Mouse (Mus musculus) heart, embryonic 13.5 days (tissue): ENCODE results near the gene Mndal. TPM values are rescaled to one million over a fixed set of nuclear protein-coding genes. Genes with fewer than 3 reads are reported as not detected.
"Not testable (repeated sequence)": the region's sequence is repeated elsewhere in the genome, so short reads cannot be mapped to it uniquely, and the experiment has no call there.

Source experiments
- ATAC-seq: fragments of 200-750 bp; cut with Nextera tagmentation; 2 replicates; pipeline ENCODE4 v1.8.0; 2017; ENCODE audit warnings: moderate TSS enrichment; ENCODE audit not compliant: insufficient number of reproducible peaks, low FRiP score, low TSS enrichment; ENCODE audit errors: extremely low read depth
- H3K27ac ChIP-seq: fragments of 300-500 bp; sonication (generic); replicated peaks from 2 replicates; pipeline ENCODE4 v1.5.1; 2015; ENCODE audit warnings: moderate library complexity, mild to moderate bottlenecking, inconsistent platforms
- H3K27me3 ChIP-seq: fragments of 300-500 bp; sonication (generic); replicated peaks from 2 replicates; pipeline ENCODE4 v1.6.1; 2015; ENCODE audit warnings: mild to moderate bottlenecking, inconsistent platforms
- H3K36me3 ChIP-seq: fragments of 300-500 bp; sonication (generic); 2 replicates; pipeline ENCODE4 v1.6.1; 2015; ENCODE audit warnings: mild to moderate bottlenecking, inconsistent platforms
- H3K4me1 ChIP-seq: fragments of 300-500 bp; sonication (generic); 2 replicates; pipeline ENCODE4 v1.6.1; 2015; ENCODE audit warnings: inconsistent platforms
- H3K4me2 ChIP-seq: fragments of 300-500 bp; sonication (generic); 2 replicates; pipeline ENCODE4 v1.6.1; 2015; ENCODE audit warnings: inconsistent platforms, mild to moderate bottlenecking, moderate library complexity
- H3K4me3 ChIP-seq: fragments of 300-500 bp; sonication (generic); 2 replicates; pipeline ENCODE4 v1.5.1; 2015; ENCODE audit warnings: moderate library complexity, mild to moderate bottlenecking, inconsistent platforms
- H3K9ac ChIP-seq: fragments of 300-500 bp; sonication (generic); 2 replicates; pipeline ENCODE4 v1.6.1; 2015; ENCODE audit warnings: inconsistent platforms, mild to moderate bottlenecking, moderate library complexity
- H3K9me3 ChIP-seq: fragments of 300-500 bp; sonication (generic); 2 replicates; pipeline ENCODE4 v1.6.1; 2016; ENCODE audit warnings: inconsistent platforms
- WGBS: fragments of 180-500 bp; shearing (Covaris S2); methylation state at CpG from one replicate; pipeline ENCODE4 v1.1.7; 2015; ENCODE audit warnings: mixed read lengths; 5-methylcytosine and 5-hydroxymethylcytosine counted together
- polyA plus RNA-seq: library from polyadenylated mRNA; unstranded; fragments of >200 nt; fragmentation: Nextera tagmentation; extraction: Ambion mirVana; gene quantifications from 2 replicates; pipeline ENCODE4 v1.2.1, GENCODE M21; 2015

Gene Mndal
- polyA plus RNA-seq, result 3.2 and 4.1 TPM in 2 replicates

- ATAC-seq, H3K36me3 ChIP-seq, H3K9ac ChIP-seq, H3K4me3 ChIP-seq, H3K27ac ChIP-seq, H3K4me2 ChIP-seq, H3K9me3 ChIP-seq, H3K4me1 ChIP-seq, H3K27me3 ChIP-seq: not testable (repeated sequence)
- 64% methylated on average over 3 of the region's 3 CpGs for WGBS
These were observed at the start of gene Mndal, which contains the start of gene Ifi203 for GRCm38 (mm10) chr1:173941924-173942779. TSS of gene Mndal (minus strand) at chr1:173942491. TSS of gene Ifi203 (minus strand) at chr1:173942672.

GRCm38 (mm10) chr1:173982694-173983305 lies 40.5 kb upstream of the Mndal start, which contains the start of gene Ifi202b:
TSS of gene Ifi202b (minus strand) at chr1:173982744.
- WGBS, result 80% methylated on average over 6 of the region's 6 CpGs
- not testable (repeated sequence) for ATAC-seq, H3K27me3 ChIP-seq, H3K27ac ChIP-seq, H3K4me1 ChIP-seq, H3K4me2 ChIP-seq, H3K36me3 ChIP-seq, H3K9ac ChIP-seq, H3K4me3 ChIP-seq, H3K9me3 ChIP-seq

DNA sequence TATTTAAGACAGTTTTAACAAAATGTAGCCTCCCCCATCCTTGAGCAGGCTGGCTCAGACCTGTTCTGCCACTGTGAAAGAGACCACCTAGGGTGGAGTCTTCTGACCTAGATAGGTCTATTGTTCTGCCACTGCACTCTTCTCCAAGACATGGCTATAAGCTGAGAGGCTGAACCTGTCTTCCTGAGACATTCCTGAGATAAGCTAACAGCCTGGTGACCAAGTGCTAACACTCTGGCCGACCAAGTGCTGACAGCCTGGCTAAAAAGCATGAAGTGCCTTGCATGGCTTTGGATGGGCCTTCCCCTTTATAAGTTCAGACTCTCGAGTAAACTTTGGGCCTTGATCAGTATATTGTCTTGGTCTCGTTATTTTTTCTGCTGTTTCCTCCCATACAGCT lies 38.7 kb upstream of the Mndal start:
- not testable (repeated sequence) for H3K4me2 ChIP-seq, H3K27ac ChIP-seq, H3K4me3 ChIP-seq, H3K9me3 ChIP-seq, H3K36me3 ChIP-seq, H3K27me3 ChIP-seq, H3K9ac ChIP-seq, H3K4me1 ChIP-seq, ATAC-seq
- WGBS, result 4% methylated on average over 3 of the region's 3 CpGs

DNA sequence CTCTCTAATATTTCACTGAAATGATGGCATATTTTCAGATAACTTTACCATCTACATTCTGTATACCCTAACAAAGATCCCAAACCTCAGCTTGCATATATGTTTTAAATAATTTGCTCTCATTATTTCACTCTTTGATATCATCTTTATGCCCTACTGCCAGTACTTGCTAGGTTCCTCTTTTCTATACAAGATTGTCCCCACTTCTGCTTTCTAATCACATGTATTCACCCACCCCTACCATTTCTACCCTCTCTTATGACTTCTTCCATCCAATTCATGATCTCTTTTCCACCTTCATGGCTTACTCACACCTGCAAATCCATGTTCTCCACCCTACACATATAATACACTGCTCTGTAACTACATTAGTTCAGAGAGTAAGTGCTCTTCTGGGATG lies 35.3 kb upstream of the Mndal start:
- H3K9me3 ChIP-seq, result no peaks in the 10 kb centered on the region
- no peaks in the 10 kb centered on the region for H3K27me3 ChIP-seq
- no peak for ATAC-seq
- no peak overlapping the region for H3K27ac ChIP-seq
- no peaks in the 10 kb centered on the region for H3K36me3 ChIP-seq
- H3K4me2 ChIP-seq, result no peak overlapping the region
- peaks cover 5% of the 10 kb centered on the region; the same call in 1 of the 2 replicates for H3K4me1 ChIP-seq
- no peak overlapping the region for H3K9ac ChIP-seq
- no peak overlapping the region for H3K4me3 ChIP-seq

GRCm38 (mm10) chr1:173973111-173973510 lies 30.8 kb upstream of the Mndal start:
- no peaks in the 10 kb centered on the region for H3K27me3 ChIP-seq
- H3K4me3 ChIP-seq, result no peak overlapping the region
- no peak overlapping the region for H3K9ac ChIP-seq
- H3K4me1 ChIP-seq, result no peaks in the 10 kb centered on the region
- no peaks in the 10 kb centered on the region for H3K9me3 ChIP-seq
- no peak overlapping the region for H3K27ac ChIP-seq
- no peak for ATAC-seq
- H3K36me3 ChIP-seq, result no peaks in the 10 kb centered on the region
- no peak overlapping the region for H3K4me2 ChIP-seq

- not testable (repeated sequence) for H3K9ac ChIP-seq, H3K4me3 ChIP-seq, H3K4me1 ChIP-seq, ATAC-seq, H3K36me3 ChIP-seq, H3K4me2 ChIP-seq, H3K27me3 ChIP-seq, H3K27ac ChIP-seq, H3K9me3 ChIP-seq
- WGBS, result 74% methylated on average over 1 of the region's 1 CpGs
These were observed 19.2 kb upstream of the Mndal start for GRCm38 (mm10) chr1:173961491-173961890.

- not testable (repeated sequence) for H3K27ac ChIP-seq, ATAC-seq, H3K9ac ChIP-seq, H3K36me3 ChIP-seq, H3K9me3 ChIP-seq, H3K4me2 ChIP-seq, H3K27me3 ChIP-seq, H3K4me3 ChIP-seq, H3K4me1 ChIP-seq
- WGBS, result 48% methylated on average over 3 of the region's 3 CpGs
These were observed 17.7 kb upstream of the Mndal start for GRCm38 (mm10) chr1:173959998-173960397.

- 58% methylated on average over 3 of the region's 3 CpGs for WGBS
- not testable (repeated sequence) for H3K4me3 ChIP-seq, ATAC-seq
These were observed 13.7 kb upstream of the Mndal start for GRCm38 (mm10) chr1:173955839-173956527.

GRCm38 (mm10) chr1:173955071-173955796 lies 12.9 kb upstream of the Mndal start:
- Histone ChIP-seq H3K9me3 (no peaks in the 10 kb centered on the region), H3K4me1 (no peaks in the 10 kb centered on the region), H3K9ac (no peak overlapping the region), H3K27me3 (no peaks in the 10 kb centered on the region), H3K27ac (no peak overlapping the region), H3K36me3 (no peaks in the 10 kb centered on the region), H3K4me2 (no peak overlapping the region), H3K4me3 (no peak overlapping the region)
- ATAC-seq, result no peak
- WGBS, result 81% methylated on average over 2 of the region's 2 CpGs

More at GRCm38 (mm10) chr1:173955839-173956527, 13.7 kb upstream of the Mndal start:
- not testable (repeated sequence) for H3K9ac ChIP-seq, H3K4me1 ChIP-seq, H3K9me3 ChIP-seq, H3K36me3 ChIP-seq, H3K4me2 ChIP-seq, H3K27ac ChIP-seq, H3K27me3 ChIP-seq

- no peak overlapping the region for H3K4me3 ChIP-seq
- no peak for ATAC-seq
- no peaks in the 10 kb centered on the region for H3K27me3 ChIP-seq
- no peak overlapping the region for H3K4me2 ChIP-seq
- no peaks in the 10 kb centered on the region for H3K9me3 ChIP-seq
- no peak overlapping the region for H3K27ac ChIP-seq
- no peaks in the 10 kb centered on the region for H3K36me3 ChIP-seq
- WGBS, result 71% methylated on average over 1 of the region's 1 CpGs
- no peak overlapping the region for H3K9ac ChIP-seq
- no peaks in the 10 kb centered on the region for H3K4me1 ChIP-seq
These were observed 11.3 kb upstream of the Mndal start for GRCm38 (mm10) chr1:173953563-173953962.

DNA sequence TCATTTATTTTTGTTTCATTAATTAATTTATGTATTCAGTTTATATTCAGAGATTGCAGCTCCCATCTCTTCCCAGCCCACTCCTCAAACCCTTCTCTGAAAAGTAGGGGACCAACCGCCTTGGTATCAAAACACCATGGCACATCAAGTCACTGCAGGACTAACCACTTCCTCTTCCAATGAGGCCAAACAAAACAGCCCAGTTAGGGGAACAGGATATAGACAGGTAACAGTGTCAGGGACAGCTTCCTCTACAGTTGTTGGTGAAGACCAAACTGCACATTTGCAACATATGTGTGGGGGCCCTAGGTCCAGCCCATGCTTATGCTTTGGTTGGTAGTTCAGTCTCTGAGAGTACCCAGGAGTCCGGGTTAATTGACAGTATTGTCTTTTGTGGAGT lies 6.8 kb upstream of the Mndal start:
- H3K36me3 ChIP-seq, H3K9me3 ChIP-seq, H3K9ac ChIP-seq, H3K4me3 ChIP-seq, H3K4me2 ChIP-seq, H3K27ac ChIP-seq, H3K27me3 ChIP-seq, ATAC-seq, H3K4me1 ChIP-seq: not testable (repeated sequence)
- WGBS, result 69% methylated on average over 2 of the region's 2 CpGs
